ENCODE assay signal across 29 mouse cellular contexts in the genomic region with DNA sequence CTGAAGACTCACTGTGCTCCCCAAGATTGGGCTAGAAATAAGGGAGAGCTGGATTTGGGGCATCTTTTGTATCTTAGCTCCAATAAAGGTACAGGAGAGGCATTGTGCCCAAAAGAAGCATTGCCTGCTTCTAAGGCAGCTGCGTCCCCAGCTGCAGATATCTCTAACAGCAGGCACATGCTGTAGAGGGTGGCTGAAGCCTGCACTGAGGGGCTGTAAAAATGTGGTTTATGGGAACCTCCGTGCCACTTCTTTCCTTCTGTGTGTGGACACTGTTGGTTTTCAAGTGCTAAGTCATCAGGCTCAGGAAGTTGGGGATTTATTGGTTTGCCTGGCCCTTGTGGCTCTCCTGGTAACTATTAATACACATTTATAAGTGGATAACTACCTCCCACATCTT. TPM values are rescaled to one million over a fixed set of nuclear protein-coding genes. Genes with fewer than 3 reads are reported as not detected.
"Had no signal": no experiment of that assay in that cellular context is flagged by ENCODE, and none has a peak within 500 bp of the region (broad histone marks: within the 10 kb centered on the region; RNA-seq: fewer than 3 reads in every experiment).

No protein-coding gene starts in this region.

- DNase-seq: left cerebral cortex, postnatal 4 days; liver; liver, embryonic 13.5 days; liver, postnatal 0 days; lung, adult 2 months; midbrain, embryonic 14.5 days had no signal

- H3K36me3 ChIP-seq: limb, embryonic 13.5 days; limb, embryonic 15.5 days; liver, embryonic 12.5 days; liver, embryonic 13.5 days; liver, embryonic 15.5 days; lung, embryonic 15.5 days; midbrain, embryonic 10.5 days; midbrain, embryonic 12.5 days; midbrain, embryonic 13.5 days; midbrain, embryonic 15.5 days had no signal

- H3K4me1 ChIP-seq: liver, embryonic 12.5 days; liver, embryonic 13.5 days; liver, embryonic 15.5 days; midbrain, embryonic 10.5 days; midbrain, embryonic 12.5 days; midbrain, embryonic 13.5 days; midbrain, embryonic 15.5 days had no signal

- H3K9ac ChIP-seq: limb, embryonic 13.5 days; limb, embryonic 15.5 days; liver, embryonic 12.5 days; liver, embryonic 13.5 days; liver, embryonic 14.5 days; liver, embryonic 15.5 days; liver, postnatal 0 days; lung, embryonic 14.5 days; lung, embryonic 15.5 days; midbrain, embryonic 12.5 days; midbrain, embryonic 13.5 days; midbrain, embryonic 15.5 days had no signal

- H3K27ac ChIP-seq: left cerebral cortex, adult 2 months; limb, embryonic 13.5 days; limb, embryonic 15.5 days; liver, embryonic 12.5 days; liver, embryonic 13.5 days; liver, embryonic 14.5 days; liver, embryonic 15.5 days; lung, embryonic 15.5 days; macrophage; midbrain, embryonic 10.5 days; midbrain, embryonic 12.5 days; midbrain, embryonic 13.5 days; midbrain, embryonic 15.5 days had no signal

- ATAC-seq: liver, embryonic 12.5 days; liver, postnatal 0 days; lung, postnatal 0 days; midbrain, embryonic 13.5 days; midbrain, embryonic 15.5 days; midbrain, embryonic 16.5 days had no signal

- H3K27me3 ChIP-seq: limb, embryonic 13.5 days; limb, embryonic 15.5 days; liver, embryonic 12.5 days; liver, embryonic 13.5 days; liver, embryonic 15.5 days; lung, embryonic 15.5 days; midbrain, embryonic 12.5 days; midbrain, embryonic 13.5 days; midbrain, embryonic 15.5 days had no signal

- H3K4me2 ChIP-seq: limb, embryonic 13.5 days; limb, embryonic 15.5 days; liver, embryonic 11.5 days; liver, embryonic 12.5 days; liver, embryonic 13.5 days; liver, embryonic 15.5 days; lung, embryonic 14.5 days; lung, embryonic 15.5 days; midbrain, embryonic 11.5 days; midbrain, embryonic 12.5 days; midbrain, embryonic 13.5 days; midbrain, embryonic 15.5 days had no signal

- H3K9me3 ChIP-seq: limb, embryonic 13.5 days; limb, embryonic 15.5 days; liver, embryonic 12.5 days; liver, embryonic 13.5 days; liver, embryonic 15.5 days; lung, embryonic 15.5 days; midbrain, embryonic 10.5 days; midbrain, embryonic 12.5 days; midbrain, embryonic 13.5 days; midbrain, embryonic 15.5 days had no signal

- H3K4me3 ChIP-seq: left cerebral cortex, adult 2 months; limb, embryonic 13.5 days; limb, embryonic 15.5 days; liver, embryonic 12.5 days; liver, embryonic 13.5 days; liver, embryonic 15.5 days; lung, embryonic 15.5 days; megakaryocyte, embryonic 14.5 days; midbrain, embryonic 10.5 days; midbrain, embryonic 12.5 days; midbrain, embryonic 13.5 days; midbrain, embryonic 15.5 days had no signal

RNA-seq across cellular contexts. Expression of gene 1500015O10Rik, which starts 11.6 kb away (rescaled TPM):
- total RNA-seq: liver, adult 2 months; megakaryocyte progenitor cell, adult 5-6 weeks; megakaryocyte, adult 5-6 weeks; megakaryocyte-erythroid progenitor cell, adult 5-6 weeks; monocyte, adult 5-6 weeks had no signal
- polyA plus RNA-seq: liver, adult 2 months; macrophage had no signal
